ENCODE assay signal across 8 mouse cellular contexts in the genomic region with DNA sequence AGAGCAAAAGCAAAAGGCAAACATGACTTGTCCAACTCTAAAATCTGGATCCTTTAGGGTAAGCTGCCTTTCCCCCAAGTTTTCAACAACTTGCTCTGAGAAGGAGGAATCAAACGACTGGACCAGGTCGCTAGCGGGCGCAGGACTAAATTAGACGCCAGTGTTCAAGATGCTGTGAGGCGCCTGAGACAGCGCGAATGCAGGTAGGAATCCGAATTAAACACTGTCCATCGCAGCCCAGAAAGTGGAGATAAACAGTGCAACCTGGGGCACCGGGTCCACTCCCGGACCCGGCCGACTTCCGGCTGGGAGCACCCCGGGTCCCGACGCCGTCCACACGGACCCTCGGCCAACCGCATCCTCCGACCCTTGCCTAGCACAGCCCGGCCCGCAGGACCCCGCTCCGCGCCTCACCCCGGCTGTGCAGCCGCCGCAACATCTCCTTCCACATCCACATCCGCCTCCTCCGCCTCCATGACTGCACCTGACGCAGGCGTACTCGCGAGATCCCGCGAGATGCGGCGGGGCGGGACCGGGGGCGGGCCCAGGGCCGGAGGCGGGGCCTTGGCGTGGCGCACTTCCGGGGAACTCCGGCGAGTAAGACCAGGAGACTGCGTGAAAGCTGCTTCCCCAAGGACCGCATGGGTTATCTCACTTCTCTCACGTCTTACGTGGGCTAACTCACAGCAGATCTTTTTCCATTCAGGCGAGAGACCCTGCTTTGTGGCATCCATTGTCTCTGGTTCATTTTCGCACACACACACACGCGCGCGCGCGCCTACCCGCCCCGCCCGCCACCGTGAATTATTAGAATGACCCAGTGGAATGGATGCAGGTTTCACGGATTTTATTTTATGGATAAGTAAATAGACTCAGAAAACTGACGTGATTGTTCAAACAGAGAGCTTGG. TPM values are rescaled to one million over a fixed set of nuclear protein-coding genes. Genes with fewer than 3 reads are reported as not detected.
DNase-seq lines count a peak whose midpoint lies in the region; ATAC-seq and TF ChIP-seq lines count a peak whose summit lies in the region.

A gene (minus strand): TSS at position 511 of the 910 bp plus-strand sequence.

- peak; percentile 92 for ATAC-seq in activated CD4-positive, CD25-positive, alpha-beta regulatory T cell, adult 4 months

- H3K4me1 ChIP-seq in cortical plate, adult 2 months (ENCODE audit: control insufficient read depth, insufficient read depth, low read length): peaks cover 5% of the 10 kb centered on the region; the same call in 1 of the 2 replicates
- H3K4me1 ChIP-seq in megakaryocyte, embryonic 14.5 days: peaks cover 25% of the 10 kb centered on the region

- no peaks in the 10 kb centered on the region for H3K27me3 ChIP-seq in megakaryocyte, embryonic 14.5 days (replicated peaks)

- peak within 1 kb of the TSS; percentile 81 for H3K4me3 ChIP-seq in cortical plate, adult 2 months (ENCODE audit: insufficient read depth, low read length)
- H3K4me3 ChIP-seq in megakaryocyte, embryonic 14.5 days (replicated peaks): peak within 1 kb of the TSS; percentile 94

- TF ChIP-seq POLR2A in cortical plate, adult 2 months (IDR thresholded peaks at IDR 0.05; ENCODE audit: extremely low read depth, insufficient read depth, low read length): peak; percentile 96

- TF ChIP-seq CTCF in cortical plate, adult 2 months (IDR thresholded peaks at IDR 0.05; ENCODE audit: extremely low read depth, insufficient read depth, low read length): no peak

- H3K27ac ChIP-seq in cortical plate, adult 2 months (ENCODE audit: insufficient read depth, low read length): peak within 1 kb of the TSS; percentile 75

- DNase-seq in gastrocnemius, adult 8-10 months (ENCODE audit: low spot score in 2 of 2): peak; percentile 89 to 90
- DNase-seq in hindlimb bud, embryonic 11.5 days (ENCODE audit: extremely low spot score, low read depth, low spot score): peak; percentile 75
- peak; percentile 89 to 92 for DNase-seq in left cerebral cortex, adult 8-10 months (ENCODE audit: low spot score in 2 of 2)
- peak; percentile 96 for DNase-seq in right cerebral cortex, postnatal 10 days (ENCODE audit: low spot score in 2 of 2)
- peak; percentile 95 for DNase-seq in urinary bladder, postnatal 25 days (ENCODE audit: low spot score)

- H3K9me3 ChIP-seq in megakaryocyte, embryonic 14.5 days: no peaks in the 10 kb centered on the region

- H3K36me3 ChIP-seq in megakaryocyte, embryonic 14.5 days (replicated peaks; ENCODE audit: low read length): peaks cover 27% of the 10 kb centered on the region

RNA-seq across cellular contexts. Expression of the gene that starts here (rescaled TPM):
- 10 to 100 TPM; 89.2 to 94.0 TPM for polyA plus RNA-seq in activated CD4-positive, CD25-positive, alpha-beta regulatory T cell, adult 4 months (2017; shearing (Covaris generic))
- 17.8 and 17.9 TPM in 2 replicates for polyA plus RNA-seq in cortical plate, adult 2 months (2012; rRNA removed)
- total RNA-seq in gastrocnemius, adult 8-10 months (2022): 10 to 100 TPM in 1 of 4 experiments, 1 to 10 TPM in 3; 3.9 to 10.2 (median 6.9) TPM
- 10 to 100 TPM; 29.3 to 39.6 (median 36.1) TPM for total RNA-seq in left cerebral cortex, adult 8-10 months (2022)
- 0.39 TPM in 1 of 2 replicates, not detected in the other for polyA plus RNA-seq in megakaryocyte, embryonic 14.5 days (2012; ENCODE audit: insufficient read depth, low replicate concordance)

Comparison
In these comparisons a context has a peak if more than half of its experiments do, and no peak if none do; other contexts are left out.
1. Peak in every context shown above with its lines: DNase-seq, ATAC-seq, H3K4me3 ChIP-seq and H3K27ac ChIP-seq.
2. RNA of the gene that starts here (polyA plus RNA-seq): 89.2 to 94.0 TPM in activated CD4-positive, CD25-positive, alpha-beta regulatory T cell, adult 4 months and 17.8 to 17.9 TPM in cortical plate, adult 2 months; 0.39 TPM in megakaryocyte, embryonic 14.5 days; every median in the first group is over 10 times any median in the second.